Mouse (Mus musculus): ENCODE data around the gene Arg1. TPM values are rescaled to one million over a fixed set of nuclear protein-coding genes. Genes with fewer than 3 reads are reported as not detected.

Arg1 gene
- polyA plus RNA-seq, 1 experiment from 2014 or later, result 2.8 TPM

GRCm38 (mm10) chr10:24895927-24896326, 31.4 kb downstream of the Arg1 start:
- Histone ChIP-seq H3K36me3 (peaks cover 84% of the 10 kb centered on the region), H3K4me3 (no peak overlapping the region), H3K27me3 (no peaks in the 10 kb centered on the region), H3K27ac (replicated peaks) (no peak overlapping the region), H3K4me2 (no peak overlapping the region), H3K9me3 (no peaks in the 10 kb centered on the region), H3K9ac (no peak overlapping the region), H3K4me1 (replicated peaks) (no peaks in the 10 kb centered on the region)
- no peak for ATAC-seq (ENCODE audit: low FRiP score, low read depth)
- 90% methylated on average over 8 of the region's 8 CpGs for WGBS

GRCm38 (mm10) chr10:24888343-24888742, 38.9 kb downstream of the Arg1 start:
- no peak for ATAC-seq (ENCODE audit: low FRiP score, low read depth)
- 97% methylated on average over 7 of the region's 7 CpGs for WGBS
- H3K36me3 ChIP-seq, result peaks cover 85% of the 10 kb centered on the region

GRCm38 (mm10) chr10:24886008-24886407, 41.3 kb downstream of the Arg1 start:
- WGBS, result 81% methylated on average over 9 of the region's 9 CpGs
- Histone ChIP-seq H3K27ac (replicated peaks) (no peak overlapping the region), H3K4me2 (no peak overlapping the region), H3K9ac (no peak overlapping the region), H3K9me3 (no peaks in the 10 kb centered on the region), H3K4me3 (no peak overlapping the region), H3K4me1 (replicated peaks) (no peaks in the 10 kb centered on the region), H3K27me3 (no peaks in the 10 kb centered on the region), H3K36me3 (peaks cover 83% of the 10 kb centered on the region)
- ATAC-seq (ENCODE audit: low FRiP score, low read depth), result no peak

More at GRCm38 (mm10) chr10:24888343-24888742, 38.9 kb downstream of the Arg1 start:
- H3K9me3 ChIP-seq, result no peaks in the 10 kb centered on the region
- no peak overlapping the region for H3K27ac ChIP-seq (replicated peaks)
- H3K9ac ChIP-seq, result no peak overlapping the region
- no peaks in the 10 kb centered on the region for H3K4me1 ChIP-seq (replicated peaks)
- H3K27me3 ChIP-seq, result no peaks in the 10 kb centered on the region
- H3K4me3 ChIP-seq, result no peak overlapping the region
- H3K4me2 ChIP-seq, result no peak overlapping the region

GRCm38 (mm10) chr10:24873624-24874023, 53.7 kb downstream of the Arg1 start:
- Histone ChIP-seq H3K27me3 (no peaks in the 10 kb centered on the region), H3K4me3 (no peak overlapping the region), H3K36me3 (peaks cover 57% of the 10 kb centered on the region), H3K4me2 (no peak overlapping the region), H3K27ac (replicated peaks) (no peak overlapping the region), H3K9ac (no peak overlapping the region), H3K9me3 (no peaks in the 10 kb centered on the region), H3K4me1 (replicated peaks) (peaks cover 7% of the 10 kb centered on the region)
- ATAC-seq (ENCODE audit: low FRiP score, low read depth), result no peak
- WGBS, result 81% methylated on average over 4 of the region's 4 CpGs

DNA sequence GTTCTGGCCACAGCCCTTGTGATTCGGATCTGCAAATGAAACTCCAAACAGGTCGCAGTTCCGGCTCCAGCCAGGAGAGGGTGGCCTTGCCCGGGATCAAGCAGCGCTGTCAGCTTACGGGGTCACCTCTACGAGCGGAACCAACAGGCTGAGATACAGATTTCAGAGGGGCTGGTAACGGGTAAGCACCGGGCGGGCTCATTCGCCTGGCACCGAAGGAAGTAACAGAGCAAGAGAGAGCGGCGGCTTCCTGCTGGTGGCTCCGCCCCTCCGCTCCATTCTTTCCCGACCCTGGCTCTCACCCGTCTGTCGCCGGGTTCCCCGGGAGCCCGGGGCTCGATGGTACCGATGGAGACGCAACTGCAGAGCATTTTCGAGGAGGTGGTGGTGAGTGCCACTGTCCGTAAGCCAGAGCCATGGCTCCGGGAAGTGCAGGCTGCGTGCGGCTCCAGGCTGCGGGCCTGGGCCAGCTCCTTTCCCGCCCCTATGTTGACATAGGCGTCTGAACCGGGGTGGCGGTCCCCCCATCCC, 57.5 kb downstream of the Arg1 start, which contains the start of gene Med23:
Med23 (plus strand) TSS at position 227 of the 531 bp plus-strand sequence.
- WGBS, result under 1% methylated on average over 36 of the region's 36 CpGs
- Histone ChIP-seq H3K27me3 (no peaks in the 10 kb centered on the region), H3K4me1 (replicated peaks) (peaks cover 7% of the 10 kb centered on the region), H3K9ac (peak within 1 kb of the TSS; percentile 75), H3K9me3 (no peaks in the 10 kb centered on the region), H3K4me2 (peak within 1 kb of the TSS; percentile 66), H3K27ac (replicated peaks) (peak within 1 kb of the TSS; percentile 64), H3K36me3 (peaks cover 22% of the 10 kb centered on the region), H3K4me3 (peak within 1 kb of the TSS; percentile 61)
- peak; percentile 100 for ATAC-seq (ENCODE audit: low FRiP score, low read depth)

Small RNAs within 50 kb of the gene (microRNA-seq; reads per million reads assigned to microRNA genes)
- not detected for gene Mir6905

Other genes with a start within 250 kb of the Arg1 start
- 3.7 and 4.1 TPM in 2 replicates for gene Enpp1, start 215.3 kb downstream of the Arg1 start, polyA plus RNA-seq (2015; fragmentation: Nextera tagmentation; extraction: Ambion mirVana)
- gene Enpp3, start 84.7 kb downstream of the Arg1 start, polyA plus RNA-seq (2015; fragmentation: Nextera tagmentation; extraction: Ambion mirVana), result 3.2 and 4.0 TPM in 2 replicates
- gene Med23, start 57.5 kb downstream of the Arg1 start, polyA plus RNA-seq (2015; fragmentation: Nextera tagmentation; extraction: Ambion mirVana), result 23.4 and 23.9 TPM in 2 replicates